Mouse (Mus musculus) liver, postnatal 0 days (tissue): ENCODE data around the gene Tfdp2. TPM values are rescaled to one million over a fixed set of nuclear protein-coding genes. Genes with fewer than 3 reads are reported as not detected.

Experiments used
- ATAC-seq: fragments of 200-750 bp; cut with Nextera tagmentation; 2 replicates; pipeline ENCODE4 v1.8.0; 2017; ENCODE audit warnings: mild to moderate bottlenecking, moderate library complexity
- DNase-seq: peaks from one replicate; pipeline ENCODE4 v3.0.0-alpha.2; 2016
- H3K27ac ChIP-seq: fragments of 300-500 bp; sonication (generic); 2 replicates; pipeline ENCODE4 v1.5.1; 2014; ENCODE audit warnings: antibody characterized with exemption, moderate library complexity, mild to moderate bottlenecking, low read depth
- H3K27me3 ChIP-seq: fragments of 300-500 bp; sonication (generic); 2 replicates; pipeline ENCODE4 v1.6.1; 2014; ENCODE audit warnings: low read length, control low read depth, mixed read lengths; ENCODE audit not compliant: insufficient read depth
- H3K36me3 ChIP-seq: fragments of 300-500 bp; sonication (generic); replicated peaks from 2 replicates; pipeline ENCODE4 v1.6.1; 2014; ENCODE audit warnings: mild to moderate bottlenecking, control low read depth, low read length, moderate library complexity, mixed read lengths; ENCODE audit not compliant: insufficient read depth
- H3K4me1 ChIP-seq: fragments of 300-500 bp; sonication (generic); 2 replicates; pipeline ENCODE4 v1.6.1; 2014; ENCODE audit warnings: antibody characterized with exemption, mild to moderate bottlenecking, control low read depth; ENCODE audit not compliant: insufficient read depth
- H3K4me2 ChIP-seq: fragments of 300-500 bp; sonication (generic); 2 replicates; pipeline ENCODE4 v1.6.1; 2014; ENCODE audit warnings: low read depth, mild to moderate bottlenecking, low read length, moderate library complexity, mixed read lengths
- H3K4me3 ChIP-seq: fragments of 300-500 bp; sonication (generic); 2 replicates; pipeline ENCODE4 v1.5.1; 2014; ENCODE audit warnings: low read depth, low read length
- H3K9ac ChIP-seq: fragments of 300-500 bp; sonication (generic); replicated peaks from 2 replicates; pipeline ENCODE4 v1.6.1; 2014; ENCODE audit warnings: mild to moderate bottlenecking, moderate library complexity
- H3K9me3 ChIP-seq: fragments of 300-500 bp; sonication (generic); 2 replicates; pipeline ENCODE4 v1.6.1; 2016; ENCODE audit warnings: mild to moderate bottlenecking, control low read depth, low read length, mixed read lengths
- CTCF ChIP-seq: sonication (generic); IDR thresholded peaks from 2 replicates; pipeline ENCODE4 v1.5.1; 2016; ENCODE audit warnings: antibody characterized with exemption, low read depth
- EP300 ChIP-seq: IDR thresholded peaks from 2 replicates; pipeline ENCODE4 v1.6.1; 2016; ENCODE audit warnings: antibody characterized with exemption, low read depth, mild to moderate bottlenecking
- WGBS: fragments of 180-500 bp; shearing (Covaris S2); extraction: QIAGEN DNeasy Blood & Tissue Kit; methylation state at CpG from one replicate; pipeline ENCODE4 v1.1.7; 2014; ENCODE audit not compliant: insufficient replicate concordance; 5-methylcytosine and 5-hydroxymethylcytosine counted together
- polyA plus RNA-seq: library from polyadenylated mRNA; unstranded; fragments of >200 nt; fragmentation: Nextera tagmentation; extraction: Ambion mirVana; gene quantifications from 2 replicates; pipeline ENCODE4 v1.2.1, GENCODE M21; 2015

Tfdp2 gene
- polyA plus RNA-seq, 1 experiment from 2014 or later, result 61.7 TPM

DNA sequence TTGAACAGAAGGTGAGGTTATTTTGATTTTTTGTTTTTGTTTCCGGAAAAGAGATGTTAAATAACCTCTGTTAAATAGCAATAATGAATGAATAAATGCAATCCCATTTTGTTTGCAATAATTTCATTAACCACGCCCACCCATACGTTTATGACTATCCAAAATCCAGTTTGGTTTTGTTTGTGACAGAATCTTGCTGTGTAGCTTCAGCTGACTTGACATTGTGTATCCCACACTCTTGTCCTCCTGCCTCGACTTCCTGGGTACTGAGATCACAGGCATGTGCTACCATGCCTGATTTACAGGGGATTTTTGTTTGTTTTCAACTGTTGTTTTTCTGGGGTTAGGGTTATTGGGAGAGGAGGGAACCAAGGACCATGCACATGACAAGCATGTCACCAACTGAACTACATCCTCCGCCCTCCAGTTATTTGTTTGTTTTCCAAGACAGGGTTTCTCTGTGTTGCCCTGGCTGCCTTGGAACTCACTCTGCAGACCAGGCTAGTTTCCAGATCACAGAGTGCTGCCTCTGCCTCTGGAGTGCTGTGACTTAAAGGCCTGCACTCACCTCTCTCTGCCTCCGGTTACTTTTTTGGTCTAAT lies 169.3 kb downstream of the Tfdp2 start:
- DNase-seq (no peak), ATAC-seq (no peak)
- H3K36me3 ChIP-seq, result 0 out of 2 replicates have a peak, but pooled peaks cover 2% of the 10 kb centered on the region
- peaks cover 21% of the 10 kb centered on the region for H3K4me1 ChIP-seq
- no peak for TF ChIP-seq EP300
- TF ChIP-seq CTCF, result no peak
- no peak overlapping the region for H3K9ac ChIP-seq
- 54% methylated on average over 6 of the region's 6 CpGs for WGBS
- no peaks in the 10 kb centered on the region for H3K9me3 ChIP-seq
- no peak overlapping the region for H3K4me3 ChIP-seq
- H3K27ac ChIP-seq, result no peak overlapping the region
- H3K27me3 ChIP-seq, result no peaks in the 10 kb centered on the region
- 0 out of 2 replicates have a peak overlapping the region, but pooled peaks have one; percentile 15 for H3K4me2 ChIP-seq

DNA sequence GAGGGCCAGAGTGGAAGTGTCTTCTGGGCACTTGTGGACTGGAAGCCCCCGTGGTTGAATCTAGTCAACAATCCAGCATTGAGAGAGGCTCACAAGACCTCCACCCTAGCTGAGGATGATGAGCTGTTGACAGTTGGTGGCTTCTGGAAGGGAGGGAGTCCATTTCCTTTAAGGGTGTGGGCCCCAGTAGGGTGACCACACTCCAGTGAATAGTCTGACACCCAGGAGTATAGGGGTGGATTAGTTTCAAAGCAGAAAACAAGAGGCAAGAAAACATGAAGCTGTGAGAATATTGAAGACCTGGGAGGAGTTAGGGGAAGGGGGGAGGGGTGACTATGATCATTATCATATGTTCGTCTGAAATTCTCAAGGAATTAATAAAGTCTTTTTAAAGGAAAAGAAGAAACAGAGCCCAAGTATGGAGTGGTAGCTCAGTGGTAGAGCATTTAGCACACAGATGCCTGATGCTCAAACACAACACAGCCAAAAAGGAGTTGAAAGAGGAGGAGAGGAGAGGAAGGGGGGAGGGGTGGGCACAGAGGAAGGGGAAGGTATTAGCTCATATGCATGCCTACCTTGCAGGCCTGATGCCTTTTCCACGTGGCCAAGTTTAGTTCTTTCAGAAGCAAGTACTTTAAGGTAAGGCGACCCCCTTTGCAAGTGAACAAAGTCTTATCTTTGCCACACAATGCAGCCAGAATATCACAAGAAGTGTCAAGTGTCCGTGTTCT lies 173.7 kb downstream of the Tfdp2 start:
- Histone ChIP-seq H3K27ac (peak overlapping the region; percentile 31; the same call in 1 of the 2 replicates), H3K36me3 (no peaks in the 10 kb centered on the region), H3K4me3 (no peak overlapping the region), H3K27me3 (no peaks in the 10 kb centered on the region), H3K9ac (no peak overlapping the region), H3K9me3 (no peaks in the 10 kb centered on the region), H3K4me2 (no peak overlapping the region), H3K4me1 (peaks cover 11% of the 10 kb centered on the region; the same call in 1 of the 2 replicates)
- WGBS, result 29% methylated on average over 5 of the region's 5 CpGs
- TF ChIP-seq EP300, result no peak
- no peak for TF ChIP-seq CTCF
- ATAC-seq (0 out of 2 replicates have a peak, but pooled peaks have one; percentile 49), DNase-seq (no peak)

DNA sequence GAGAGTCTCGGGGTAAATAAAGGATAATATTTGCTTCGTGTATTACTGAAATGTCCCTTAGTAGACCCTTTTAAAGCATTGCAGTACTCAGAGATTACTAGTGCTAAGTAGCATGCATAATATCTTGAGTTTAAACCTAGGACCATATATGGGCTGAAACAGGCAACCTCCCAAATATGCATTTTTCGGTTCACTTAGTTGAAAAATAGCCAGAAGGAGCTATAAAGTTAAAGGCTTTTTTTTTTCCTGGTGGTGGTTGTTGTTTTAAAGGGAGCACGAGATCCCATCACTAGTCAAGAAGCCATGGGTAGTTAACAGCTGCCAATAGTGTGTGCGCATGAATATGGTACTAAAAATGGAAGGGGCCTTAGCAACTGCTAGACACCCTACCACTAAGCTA lies 175.0 kb downstream of the Tfdp2 start:
- H3K27me3 ChIP-seq, result no peaks in the 10 kb centered on the region
- DNase-seq (no peak), ATAC-seq (no peak)
- TF ChIP-seq EP300 (no peak), CTCF (no peak)
- no peak overlapping the region for H3K4me3 ChIP-seq
- H3K4me1 ChIP-seq, result 0 out of 2 replicates have a peak, but pooled peaks cover 6% of the 10 kb centered on the region
- H3K9ac ChIP-seq, result no peak overlapping the region
- no peaks in the 10 kb centered on the region for H3K36me3 ChIP-seq
- no peaks in the 10 kb centered on the region for H3K9me3 ChIP-seq
- 81% methylated on average over 5 of the region's 5 CpGs for WGBS
- no peak overlapping the region for H3K27ac ChIP-seq
- no peak overlapping the region for H3K4me2 ChIP-seq

Other genes with a start within 250 kb of the Tfdp2 start
- 4.8 TPM in 2 replicates for gene Xrn1, start 241.5 kb upstream of the Tfdp2 start, polyA plus RNA-seq
- gene Gk5, start 76.9 kb upstream of the Tfdp2 start, polyA plus RNA-seq, result 0.32 and 0.39 TPM in 2 replicates
- gene Atp1b3, start 168.2 kb downstream of the Tfdp2 start, polyA plus RNA-seq, result 60.3 and 60.6 TPM in 2 replicates